Mouse (Mus musculus) G1E (cell line): ENCODE measurements around the gene Srrm4.

ENCODE experiments used
- CTCF ChIP-seq: IDR thresholded peaks from 2 replicates; pipeline ENCODE4 v1.5.1; 2012; ENCODE audit warnings: low read depth, low read length, inconsistent platforms, mixed read lengths
- GATA1 ChIP-seq: IDR thresholded peaks from 2 replicates; pipeline ENCODE4 v1.6.1; 2012; ENCODE audit warnings: borderline replicate concordance, low read length, inconsistent platforms, mixed read lengths

DNA sequence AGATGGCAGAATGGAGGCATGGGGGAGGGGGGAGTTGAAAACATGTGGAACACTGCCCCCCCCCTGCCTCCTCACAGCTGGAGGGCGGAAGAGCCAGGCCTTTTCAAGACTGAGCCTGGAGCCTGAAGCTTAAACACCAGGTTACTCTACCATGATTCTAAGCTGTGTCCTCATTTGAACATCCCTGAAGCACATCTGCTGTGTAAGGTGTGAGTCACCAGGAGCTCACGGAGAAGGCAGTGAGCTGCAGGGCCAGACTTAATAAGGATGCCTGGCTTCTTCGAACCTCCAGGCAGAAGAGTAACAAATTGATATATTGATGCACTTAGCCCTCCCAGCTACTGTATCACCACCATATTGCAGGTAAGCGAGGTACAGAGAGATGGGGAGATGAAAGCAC lies 79.5 kb downstream of the Srrm4 start:
- no peak for TF ChIP-seq CTCF
- TF ChIP-seq GATA1 = no peak
